25 mouse cellular contexts compared by ENCODE assay signal in genomic region chr4:119498319-119498848, GRCm38 (mm10). TPM values are rescaled to one million over a fixed set of nuclear protein-coding genes. Genes with fewer than 3 reads are reported as not detected.
A peak's percentile ranks its signal among the peaks of the same experiment; 100 is the strongest.
DNase-seq lines count a peak whose midpoint lies in the region; ATAC-seq lines count a peak whose summit lies in the region.
"Had no signal": no experiment of that assay in that cellular context is flagged by ENCODE, and none has a peak within 500 bp of the region (broad histone marks: within the 10 kb centered on the region; RNA-seq: fewer than 3 reads in every experiment).

No protein-coding gene starts in this region.

- no peak overlapping the region for H3K4me2 ChIP-seq in forebrain, embryonic 15.5 days (replicated peaks)
- H3K4me2 ChIP-seq: embryonic facial prominence, embryonic 13.5 days; embryonic facial prominence, embryonic 15.5 days; forebrain, embryonic 12.5 days had no signal

- no peak for ATAC-seq in forebrain, embryonic 15.5 days (replicated peaks)
- ATAC-seq: activated CD4-positive, CD25-positive, alpha-beta regulatory T cell, adult 4 months; forebrain, embryonic 14.5 days; forebrain, postnatal 0 days; Patski had no signal

- no peak overlapping the region for H3K4me3 ChIP-seq in forebrain, embryonic 15.5 days
- H3K4me3 ChIP-seq: embryonic facial prominence, embryonic 13.5 days; embryonic facial prominence, embryonic 15.5 days; erythroblast, embryonic 14.5 days; forebrain, embryonic 10.5 days; forebrain, embryonic 12.5 days had no signal

- DNase-seq in ES-CJ7 (ENCODE audit: low read depth, low spot score): peak; percentile 92
- DNase-seq in R1 (ENCODE audit: low read depth, low spot score): peak; percentile 88
- no peak for DNase-seq in thymus, postnatal 0 days (ENCODE audit: low spot score)
- no peak for DNase-seq in cerebellum, postnatal 10 days
- DNase-seq: adrenal gland, adult 8-10 months; adrenal gland, postnatal 14 days; adrenal gland, postnatal 36 days; cerebellum, adult 11-12 months; cerebellum, adult 2 months; cerebellum, adult 9-10 months; cerebellum, postnatal 14 days; cerebellum, postnatal 36 days; embryo, embryonic 11 days; forebrain, postnatal 0 days had no signal

- H3K4me1 ChIP-seq in forebrain, embryonic 15.5 days: no peaks in the 10 kb centered on the region
- H3K4me1 ChIP-seq: embryonic facial prominence, embryonic 13.5 days; embryonic facial prominence, embryonic 15.5 days; forebrain, embryonic 10.5 days; forebrain, embryonic 12.5 days had no signal

- H3K27ac ChIP-seq in forebrain, embryonic 15.5 days (replicated peaks): no peak overlapping the region
- H3K27ac ChIP-seq: embryonic facial prominence, embryonic 13.5 days; embryonic facial prominence, embryonic 15.5 days; forebrain, embryonic 10.5 days; forebrain, embryonic 12.5 days had no signal

- H3K9me3 ChIP-seq in forebrain, embryonic 15.5 days: no peaks in the 10 kb centered on the region
- H3K9me3 ChIP-seq: embryonic facial prominence, embryonic 13.5 days; embryonic facial prominence, embryonic 15.5 days; forebrain, embryonic 10.5 days; forebrain, embryonic 12.5 days; G1E had no signal

- no peaks in the 10 kb centered on the region for H3K36me3 ChIP-seq in forebrain, embryonic 15.5 days
- H3K36me3 ChIP-seq: embryonic facial prominence, embryonic 13.5 days; embryonic facial prominence, embryonic 15.5 days; forebrain, embryonic 10.5 days; forebrain, embryonic 12.5 days; G1E had no signal

- no peaks in the 10 kb centered on the region for H3K27me3 ChIP-seq in forebrain, embryonic 15.5 days

- WGBS in forebrain, embryonic 15.5 days: 60% methylated on average over 5 of the region's 5 CpGs

- no peak overlapping the region for H3K9ac ChIP-seq in forebrain, embryonic 15.5 days (replicated peaks)
- H3K9ac ChIP-seq: embryonic facial prominence, embryonic 13.5 days; embryonic facial prominence, embryonic 15.5 days; forebrain, embryonic 12.5 days; forebrain, postnatal 0 days had no signal

RNA-seq across cellular contexts. Expression of gene Rimkla, which starts 6.0 kb away (rescaled TPM):
- polyA plus RNA-seq in forebrain, embryonic 15.5 days (2015; fragmentation: Nextera tagmentation; extraction: Ambion mirVana): 19.1 and 20.3 TPM in 2 replicates
- polyA plus RNA-seq in thymus, postnatal 0 days (2015; fragmentation: Nextera tagmentation; extraction: Ambion mirVana): 0.21 and 0.25 TPM in 2 replicates
- polyA plus RNA-seq: C2C12; erythroblast, embryonic 14.5 days; G1E had no signal

RNA-seq across cellular contexts. Expression of gene Foxj3, which starts 38.4 kb away (rescaled TPM):
- 30.8 and 34.5 TPM in 2 replicates for polyA plus RNA-seq in forebrain, embryonic 15.5 days (2015; fragmentation: Nextera tagmentation; extraction: Ambion mirVana)
- polyA plus RNA-seq in thymus, postnatal 0 days (2015; fragmentation: Nextera tagmentation; extraction: Ambion mirVana): 11.4 and 13.5 TPM in 2 replicates

RNA-seq across cellular contexts. Expression of gene Frg2f1, which starts 40.9 kb away (rescaled TPM):
- 5.4 and 7.0 TPM in 2 replicates for polyA plus RNA-seq in forebrain, embryonic 15.5 days (2015; fragmentation: Nextera tagmentation; extraction: Ambion mirVana)
- 3.1 and 4.2 TPM in 2 replicates for polyA plus RNA-seq in thymus, postnatal 0 days (2015; fragmentation: Nextera tagmentation; extraction: Ambion mirVana)

Comparison
In these comparisons a context has a peak if more than half of its experiments do, and no peak if none do; other contexts are left out.
1. DNase-seq: peak in ES-CJ7 (single experiment) and R1 (single experiment); none in thymus, postnatal 0 days (single experiment) and cerebellum, postnatal 10 days (0 of 2).
2. RNA of gene Rimkla, which starts 6.0 kb away (polyA plus RNA-seq): 19.1 to 20.3 TPM in forebrain, embryonic 15.5 days; 0.21 to 0.25 TPM in thymus, postnatal 0 days; every median in the first group is over 10 times any median in the second.